Mouse (Mus musculus) CH12.LX (cell line): Measurements from ENCODE around the gene Sparc. TPM values are rescaled to one million over a fixed set of nuclear protein-coding genes. Genes with fewer than 3 reads are reported as not detected.

Source experiments
- DNase-seq: peaks from one replicate; pipeline ENCODE4 v3.0.0-alpha.2; 2013; ENCODE audit errors: extremely low read depth
- H3K27ac ChIP-seq: 2 replicates; pipeline ENCODE4 v1.5.1; 2012; ENCODE audit warnings: low read depth, mild to moderate bottlenecking, control low read depth, moderate library complexity; ENCODE audit not compliant: insufficient read depth
- H3K27me3 ChIP-seq: replicated peaks from 2 replicates; pipeline ENCODE3; 2012; ENCODE audit warnings: inconsistent platforms
- H3K36me3 ChIP-seq, 2 experiments: replicated peaks in 1 of 2; 2 replicates each; pipeline versions ENCODE3 to v1.6.1; 2012; ENCODE audit warnings: inconsistent platforms in 1 of 2, low read length in 1 of 2, mild to moderate bottlenecking in 1 of 2, mixed read lengths in 1 of 2, moderate library complexity in 1 of 2; ENCODE audit not compliant: control insufficient read depth in 1 of 2, insufficient read depth in 1 of 2
- H3K4me1 ChIP-seq, 2 experiments: 2 replicates each; pipeline ENCODE4 v1.6.1; 2012; ENCODE audit warnings: inconsistent platforms in 1 of 2, moderate library complexity in 1 of 2; ENCODE audit not compliant: insufficient read depth in 2 of 2, control insufficient read depth in 1 of 2
- H3K4me2 ChIP-seq: 2 replicates; pipeline ENCODE4 v1.6.1; 2012; ENCODE audit warnings: low read depth, mild to moderate bottlenecking, control low read depth; ENCODE audit not compliant: poor library complexity, insufficient read depth, severe bottlenecking
- H3K4me3 ChIP-seq, 3 experiments: fragments of 150-350 bp in 1 of 3; sonication (generic) in 1 of 3; replicated peaks in 1 of 3; 2 replicates each; pipeline versions ENCODE3 to v1.5.1; 2011 to 2012; ENCODE audit warnings: low read depth in 2 of 3, low read length in 2 of 3, mild to moderate bottlenecking in 2 of 3, moderate library complexity in 2 of 3, control low read depth in 1 of 3, improper control_type of control experiment in 1 of 3, inconsistent platforms in 1 of 3, mixed read lengths in 1 of 3; ENCODE audit not compliant: poor library complexity in 1 of 3
- H3K79me2 ChIP-seq: replicated peaks from 2 replicates; pipeline ENCODE4 v1.6.1; 2012; ENCODE audit warnings: mild to moderate bottlenecking, moderate library complexity; ENCODE audit not compliant: control insufficient read depth, poor library complexity, insufficient read depth, severe bottlenecking; ENCODE audit errors: extremely low read depth
- H3K9ac ChIP-seq: 2 replicates; pipeline ENCODE4 v1.6.1; 2012; ENCODE audit warnings: low read depth, mild to moderate bottlenecking, control low read depth, moderate library complexity; ENCODE audit not compliant: insufficient read depth
- H3K9me3 ChIP-seq: replicated peaks from 2 replicates; pipeline ENCODE3; 2012; ENCODE audit warnings: low read length, inconsistent platforms, mixed read lengths
- CHD1 ChIP-seq: IDR thresholded peaks from 2 replicates; pipeline ENCODE4 v1.6.1; 2012; ENCODE audit warnings: low read depth, low read length, improper control_type of control experiment, inconsistent platforms
- CHD2 ChIP-seq: IDR thresholded peaks from 2 replicates; pipeline ENCODE4 v1.6.1; 2011; ENCODE audit warnings: low read length, improper control_type of control experiment
- ELF1 ChIP-seq: IDR thresholded peaks from 2 replicates; pipeline ENCODE4 v1.6.1; 2014; ENCODE audit warnings: low read depth, mild to moderate bottlenecking, inconsistent platforms, low read length, improper control_type of control experiment
- GABPA ChIP-seq: IDR thresholded peaks from 2 replicates; pipeline ENCODE4 v1.6.1; 2012; ENCODE audit warnings: low read depth, low read length, improper control_type of control experiment, inconsistent platforms; ENCODE audit not compliant: insufficient replicate concordance
- JUN ChIP-seq: IDR thresholded peaks from 2 replicates; pipeline ENCODE4 v1.6.1; 2011; ENCODE audit warnings: low read depth, mild to moderate bottlenecking, low read length, improper control_type of control experiment, moderate library complexity; ENCODE audit not compliant: insufficient read depth
- JUND ChIP-seq: conservative IDR thresholded peaks from 2 replicates; pipeline ENCODE4 v1.6.1; 2011; ENCODE audit warnings: low read depth, low read length, improper control_type of control experiment
- KAT2A ChIP-seq: IDR thresholded peaks from 2 replicates; pipeline ENCODE4 v1.6.1; 2012; ENCODE audit warnings: low read length, improper control_type of control experiment, inconsistent platforms; ENCODE audit not compliant: insufficient replicate concordance
- MAFK ChIP-seq: IDR thresholded peaks from 2 replicates; pipeline ENCODE4 v1.6.1; 2011; ENCODE audit warnings: low read length, improper control_type of control experiment; ENCODE audit not compliant: insufficient replicate concordance
- MEF2A ChIP-seq: IDR thresholded peaks from 2 replicates; pipeline ENCODE4 v1.6.1; 2014; ENCODE audit warnings: low read depth, mild to moderate bottlenecking, inconsistent platforms, low read length, improper control_type of control experiment, borderline replicate concordance
- MXI1 ChIP-seq: IDR thresholded peaks from 2 replicates; pipeline ENCODE4 v1.6.1; 2011; ENCODE audit warnings: mild to moderate bottlenecking, low read depth, low read length, improper control_type of control experiment
- NELFE ChIP-seq: IDR thresholded peaks from 2 replicates; pipeline ENCODE4 v1.6.1; 2011; ENCODE audit warnings: low read depth, low read length, improper control_type of control experiment
- PAX5 ChIP-seq: IDR thresholded peaks from 2 replicates; pipeline ENCODE4 v1.6.1; 2012; ENCODE audit warnings: low read length, inconsistent platforms, mixed read lengths
- POLR2A ChIP-seq: IDR thresholded peaks from 2 replicates; pipeline ENCODE4 v1.6.1; 2011; ENCODE audit warnings: low read depth, mild to moderate bottlenecking, improper control_type of control experiment, low read length
- POLR2AphosphoS2 ChIP-seq: IDR thresholded peaks from 2 replicates; pipeline ENCODE4 v1.6.1; 2011; ENCODE audit warnings: low read depth, low read length, improper control_type of control experiment
- RAD21 ChIP-seq: IDR thresholded peaks from 2 replicates; pipeline ENCODE4 v1.6.1; 2011; ENCODE audit warnings: low read depth, mild to moderate bottlenecking, low read length, improper control_type of control experiment, moderate library complexity
- RCOR1 ChIP-seq: conservative IDR thresholded peaks from 2 replicates; pipeline ENCODE4 v1.6.1; 2012; ENCODE audit warnings: low read depth, mild to moderate bottlenecking, inconsistent platforms, low read length, improper control_type of control experiment
- SIN3A ChIP-seq: IDR thresholded peaks from 2 replicates; pipeline ENCODE4 v1.6.1; 2012; ENCODE audit warnings: low read length, improper control_type of control experiment, inconsistent platforms
- SMC3 ChIP-seq: IDR thresholded peaks from 2 replicates; pipeline ENCODE4 v1.6.1; 2011; ENCODE audit warnings: low read depth, low read length, improper control_type of control experiment
- TBP ChIP-seq: conservative IDR thresholded peaks from 2 replicates; pipeline ENCODE4 v1.6.1; 2011; ENCODE audit warnings: low read depth, low read length, improper control_type of control experiment
- TCF12 ChIP-seq: IDR thresholded peaks from 2 replicates; pipeline ENCODE4 v1.6.1; 2014; ENCODE audit warnings: low read depth, mild to moderate bottlenecking, inconsistent platforms, low read length, improper control_type of control experiment
- USF1 ChIP-seq: IDR thresholded peaks from 2 replicates; pipeline ENCODE4 v1.6.1; 2014; ENCODE audit warnings: low read depth, mild to moderate bottlenecking, inconsistent platforms, low read length, improper control_type of control experiment
- ZKSCAN1 ChIP-seq: IDR thresholded peaks from 2 replicates; pipeline ENCODE4 v1.6.1; 2012; ENCODE audit warnings: low read depth, inconsistent platforms, low read length, improper control_type of control experiment, borderline replicate concordance
- dilution Hi-C: fragments of 300-500 bp; cut with MboI; formaldehyde crosslinking; loops from 2 replicates; pipeline ENCODE4 v1.14.3; 2020; ENCODE audit warnings: low sequenced_read_pairs; ENCODE audit not compliant: extremely low pct_unique_long_range_greater_than_20kb, extremely low pct_ligation_motif_present
- in situ Hi-C: fragments of 300-500 bp; cut with MboI; formaldehyde crosslinking; loops from 3 replicates; pipeline ENCODE4 v1.14.3; 2019; ENCODE audit warnings: low sequenced_read_pairs, low pct_ligation_motif_present, low pct_unique_long_range_greater_than_20kb, mixed read lengths
- polyA plus RNA-seq: library from polyadenylated mRNA; unstranded; fragments of >175 nt; gene quantifications from 2 replicates; pipeline ENCODE4 v1.2.1, GENCODE M21; 2012; ENCODE audit warnings: low read depth; ENCODE audit not compliant: insufficient read length
- total RNA-seq, 2 experiments: library from RNA; depleted of rRNA; stranded (reverse); fragments of 300-350 nt in 1 of 2; fragments of >200 nt in 1 of 2; gene quantifications; 2 replicates each; pipeline ENCODE4 v1.2.3; 2012 to 2014

The Sparc gene
- total and polyA plus RNA-seq, 3 experiments, result 0.13 to 0.57 TPM; not detected in 1

DNA sequence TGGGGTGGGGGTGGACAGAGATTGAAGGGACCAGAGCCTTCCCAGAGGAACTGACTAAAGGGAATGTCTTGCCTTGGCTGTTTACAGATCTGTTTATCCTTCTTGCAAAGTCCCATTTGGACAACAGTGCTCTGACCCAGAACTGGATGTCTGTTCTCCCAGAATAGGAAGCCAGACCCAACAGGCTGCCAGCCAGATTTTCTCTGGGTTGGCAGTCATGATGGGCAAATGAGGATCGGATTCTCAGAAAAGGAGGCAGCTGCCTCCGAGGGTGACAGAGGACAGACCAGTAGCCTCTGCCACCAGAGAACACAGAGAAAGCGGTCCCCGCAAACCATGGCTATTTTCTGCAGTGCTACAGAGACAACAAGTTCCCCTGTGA lies 3.7 kb downstream of the Sparc start:
- no peak for TF ChIP-seq ELF1
- TF ChIP-seq SIN3A, result no peak
- TF ChIP-seq POLR2A, result no peak
- no peak for TF ChIP-seq JUN
- no peak for TF ChIP-seq CHD2
- no peak for TF ChIP-seq MAFK
- no peak for TF ChIP-seq TCF12
- TF ChIP-seq NELFE, result no peak
- TF ChIP-seq SMC3, result no peak
- no peak for TF ChIP-seq ZKSCAN1
- no peak for TF ChIP-seq JUND
- TF ChIP-seq KAT2A, result no peak
- no peak for TF ChIP-seq GABPA
- no peak for TF ChIP-seq MEF2A
- no peak for TF ChIP-seq USF1
- no peak for TF ChIP-seq PAX5
- TF ChIP-seq MXI1, result no peak
- no peaks in the 10 kb centered on the region for H3K9me3 ChIP-seq
- no peak overlapping the region for H3K4me3 ChIP-seq
- dilution Hi-C loops, result no loop called here
- H3K79me2 ChIP-seq, result no peaks in the 10 kb centered on the region
- no peaks in the 10 kb centered on the region for H3K36me3 ChIP-seq
- H3K27ac ChIP-seq, result no peak overlapping the region
- no peak overlapping the region for H3K4me2 ChIP-seq
- in situ Hi-C loops, result no loop called here
- no peak for DNase-seq
- peaks cover 33% of the 10 kb centered on the region for H3K27me3 ChIP-seq
- no peak overlapping the region for H3K9ac ChIP-seq
- peaks cover 5 to 16% of the 10 kb centered on the region in 2 experiments for H3K4me1 ChIP-seq

GRCm38 (mm10) chr11:55418704-55419061 lies 4.3 kb downstream of the Sparc start:
- Histone ChIP-seq H3K27me3 (peaks cover 34% of the 10 kb centered on the region), H3K36me3 (no peaks in the 10 kb centered on the region), H3K4me3 (no peak overlapping the region), H3K9me3 (no peaks in the 10 kb centered on the region), H3K9ac (no peak overlapping the region), H3K27ac (no peak overlapping the region), H3K4me1 (peaks cover 1 to 11% of the 10 kb centered on the region in 2 experiments), H3K4me2 (no peak overlapping the region), H3K79me2 (no peaks in the 10 kb centered on the region)
- DNase-seq, result no peak
- TF ChIP-seq SIN3A (no peak), RCOR1 (no peak), RAD21 (no peak), TBP (no peak), CHD1 (no peak), POLR2AphosphoS2 (no peak), ZKSCAN1 (no peak)
- dilution Hi-C loops (no loop called here), in situ Hi-C loops (no loop called here)
